Mouse (Mus musculus) embryonic fibroblast, embryonic 13.5 days (primary cell): Measurements from ENCODE around the gene AW549877.

Source experiments
- CTCF ChIP-seq: IDR thresholded peaks from 2 replicates; pipeline ENCODE4 v1.5.1; 2011; ENCODE audit warnings: mild to moderate bottlenecking, control low read depth, low read length, moderate library complexity, borderline replicate concordance; ENCODE audit not compliant: insufficient read depth
- POLR2A ChIP-seq: IDR thresholded peaks from 2 replicates; pipeline ENCODE4 v1.6.1; 2011; ENCODE audit warnings: low read depth, mild to moderate bottlenecking, control low read depth, low read length, moderate library complexity

DNA sequence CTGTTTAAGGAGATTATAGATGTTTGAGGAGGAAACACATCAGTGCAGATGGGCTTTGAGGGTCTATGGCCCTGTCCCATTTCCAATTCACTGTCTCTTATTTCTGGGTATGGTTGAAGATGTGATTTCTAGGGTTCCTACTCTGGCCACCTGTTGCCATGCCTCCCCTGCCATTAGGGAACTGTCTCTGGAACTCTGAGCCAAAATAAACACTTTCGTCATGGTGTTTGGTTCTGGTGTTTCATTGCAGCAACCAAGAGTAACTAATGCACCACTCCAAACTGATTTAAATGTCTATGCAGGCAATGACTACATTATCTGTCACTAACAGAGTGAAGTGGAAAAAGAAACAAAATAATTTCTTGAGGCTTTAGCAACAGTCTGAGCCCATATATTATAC lies 35.5 kb downstream of the AW549877 start:
- TF ChIP-seq CTCF (no peak), POLR2A (no peak)
